Comparison of ENCODE assay signal across 17 mouse cellular contexts in genomic region chr16:90121799-90122198, GRCm38 (mm10). TPM values are rescaled to one million over a fixed set of nuclear protein-coding genes. Genes with fewer than 3 reads are reported as not detected.
DNase-seq lines count a peak whose midpoint lies in the region; ATAC-seq and TF ChIP-seq lines count a peak whose summit lies in the region.
"Had no signal": no experiment of that assay in that cellular context is flagged by ENCODE, and none has a peak within 500 bp of the region (broad histone marks: within the 10 kb centered on the region; RNA-seq: fewer than 3 reads in every experiment).

No protein-coding gene starts in this region.

- no peaks in the 10 kb centered on the region for H3K27me3 ChIP-seq in heart, embryonic 11.5 days (ENCODE audit: control insufficient read depth, insufficient read depth, low read length)
- H3K27me3 ChIP-seq in lung, postnatal 0 days (replicated peaks; ENCODE audit: insufficient read depth, low read length) = no peaks in the 10 kb centered on the region
- H3K27me3 ChIP-seq: embryonic facial prominence, embryonic 15.5 days; limb, embryonic 15.5 days; liver, embryonic 15.5 days; midbrain, embryonic 13.5 days; neural tube, embryonic 12.5 days had no signal

- TF ChIP-seq CTCF in lung, postnatal 0 days (IDR thresholded peaks at IDR 0.05) = no peak

- peaks cover 23% of the 10 kb centered on the region for H3K4me1 ChIP-seq in heart, embryonic 11.5 days (ENCODE audit: control insufficient read depth, insufficient read depth, low read length)
- H3K4me1 ChIP-seq in lung, postnatal 0 days (ENCODE audit: insufficient read depth, low read depth, low read length) = peaks cover 5% of the 10 kb centered on the region; the same call in 1 of the 2 replicates
- H3K4me1 ChIP-seq: midbrain, embryonic 13.5 days; neural tube, embryonic 12.5 days had no signal

- no peaks in the 10 kb centered on the region; the same call in 1 of the 2 replicates for H3K36me3 ChIP-seq in heart, embryonic 11.5 days (ENCODE audit: control insufficient read depth, insufficient read depth, low read length)
- H3K36me3 ChIP-seq in lung, postnatal 0 days (ENCODE audit: insufficient read depth, low read length) = no peaks in the 10 kb centered on the region
- H3K36me3 ChIP-seq: embryonic facial prominence, embryonic 15.5 days; limb, embryonic 15.5 days; liver, embryonic 15.5 days; neural tube, embryonic 12.5 days had no signal

- H3K9me3 ChIP-seq in heart, embryonic 11.5 days (replicated peaks; ENCODE audit: control insufficient read depth, low read length) = peaks cover 4% of the 10 kb centered on the region
- no peaks in the 10 kb centered on the region for H3K9me3 ChIP-seq in lung, postnatal 0 days (ENCODE audit: low read length)
- H3K9me3 ChIP-seq: embryonic facial prominence, embryonic 15.5 days; liver, embryonic 15.5 days had no signal

- intact Hi-C loops in heart, postnatal 25 days (cut with DNase I) = no loop called here
- intact Hi-C loops in heart, postnatal 10 days (cut with DNase I) = no loop called here
- intact Hi-C loops in left cerebral cortex, postnatal 14 days (cut with DNase I) = no loop called here

- whole genome bisulfite sequencing in heart, embryonic 11.5 days (ENCODE audit: insufficient replicate concordance) = 68% methylated on average over 13 of the region's 13 CpGs
- whole genome bisulfite sequencing in lung, postnatal 0 days = 85% methylated on average over 13 of the region's 13 CpGs

- no peak overlapping the region for H3K4me3 ChIP-seq in heart, embryonic 11.5 days (ENCODE audit: low read depth, low read length)
- no peak overlapping the region for H3K4me3 ChIP-seq in lung, postnatal 0 days (ENCODE audit: low read depth, low read length)
- H3K4me3 ChIP-seq: embryonic facial prominence, embryonic 15.5 days; limb, embryonic 15.5 days; liver, embryonic 15.5 days; midbrain, embryonic 13.5 days; neural tube, embryonic 12.5 days had no signal

- peak overlapping the region; percentile 59; the same call in 1 of the 2 replicates for H3K27ac ChIP-seq in heart, embryonic 11.5 days (ENCODE audit: low read depth, low read length)
- no peak overlapping the region for H3K27ac ChIP-seq in lung, postnatal 0 days (ENCODE audit: low read length)
- H3K27ac ChIP-seq: embryonic facial prominence, embryonic 15.5 days; limb, embryonic 15.5 days; liver, embryonic 15.5 days; midbrain, embryonic 13.5 days; neural tube, embryonic 12.5 days had no signal

- no peak for TF ChIP-seq EP300 in lung, postnatal 0 days (IDR thresholded peaks at IDR 0.05)

- peak overlapping the region; percentile 6; the same call in 1 of the 2 replicates for H3K4me2 ChIP-seq in heart, embryonic 11.5 days
- H3K4me2 ChIP-seq in lung, postnatal 0 days (replicated peaks; ENCODE audit: low read depth, low read length) = no peak overlapping the region
- H3K4me2 ChIP-seq: embryonic facial prominence, embryonic 15.5 days; limb, embryonic 15.5 days; liver, embryonic 15.5 days; midbrain, embryonic 13.5 days; neural tube, embryonic 12.5 days had no signal

- peak; percentile 28 to 34 for DNase-seq in heart, adult 18-20 months
- DNase-seq in heart, postnatal 25 days (ENCODE audit: low spot score) = no peak
- DNase-seq in cerebellum, adult 8-10 months = peak; percentile 68
- DNase-seq in heart, postnatal 10 days = peak; percentile 33 to 41
- no peak for DNase-seq in lung, postnatal 0 days (ENCODE audit: low spot score)
- no peak for DNase-seq in layer of hippocampus, adult 11-12 months (ENCODE audit: low spot score)
- DNase-seq in left cerebral cortex, postnatal 14 days (ENCODE audit: low spot score in 2 of 2) = no peak
- DNase-seq: forebrain, postnatal 0 days; kidney, adult 8-10 months; kidney, postnatal 25 days; thymus, postnatal 14 days had no signal

- no peak for ATAC-seq in heart, embryonic 11.5 days (replicated peaks; ENCODE audit: insufficient number of reproducible peaks, low FRiP score, low TSS enrichment)
- no peak for ATAC-seq in lung, postnatal 0 days
- ATAC-seq: forebrain, postnatal 0 days; midbrain, embryonic 13.5 days had no signal

- no peak overlapping the region for H3K9ac ChIP-seq in heart, embryonic 11.5 days (ENCODE audit: low read depth, low read length)
- H3K9ac ChIP-seq in lung, postnatal 0 days (replicated peaks; ENCODE audit: low read depth) = no peak overlapping the region
- H3K9ac ChIP-seq: embryonic facial prominence, embryonic 15.5 days; forebrain, postnatal 0 days; limb, embryonic 15.5 days; liver, embryonic 15.5 days; midbrain, embryonic 13.5 days; neural tube, embryonic 12.5 days had no signal

RNA-seq across cellular contexts. Expression of gene Tiam1, which starts 21.8 kb away (rescaled TPM):
- total RNA-seq in heart, adult 18-20 months (2021) = 1 to 10 TPM; 8.1 to 8.5 TPM
- total RNA-seq in heart, postnatal 25 days (2021) = 1 to 10 TPM; 6.7 to 7.8 TPM
- polyA plus RNA-seq in heart, embryonic 11.5 days (2014; fragmentation: Nextera tagmentation; extraction: Ambion mirVana) = 18.9 and 24.9 TPM in 2 replicates
- total RNA-seq in heart, postnatal 10 days (2021) = 10 to 100 TPM; 11.4 to 12.0 TPM
- 3.7 and 9.3 TPM in 2 replicates for polyA plus RNA-seq in lung, postnatal 0 days (2015; fragmentation: Nextera tagmentation; extraction: Ambion mirVana)
- 100 to 1,000 TPM in 1 of 2 experiments, 10 to 100 TPM in 1; 88.5 to 101 TPM for total RNA-seq in left cerebral cortex, postnatal 14 days (2021)

Comparison
In these comparisons a context has a peak if more than half of its experiments do, and no peak if none do; other contexts are left out.
1. DNase-seq: peak in heart, adult 18-20 months (2 of 2), cerebellum, adult 8-10 months (single experiment) and heart, postnatal 10 days (2 of 2); none in heart, postnatal 25 days (single experiment), lung, postnatal 0 days (single experiment), layer of hippocampus, adult 11-12 months (single experiment) and left cerebral cortex, postnatal 14 days (0 of 2).
2. RNA of gene Tiam1, which starts 21.8 kb away (total RNA-seq): 88.5 to 101 TPM in left cerebral cortex, postnatal 14 days; 11.4 to 12.0 TPM in heart, postnatal 10 days, 8.1 to 8.5 TPM in heart, adult 18-20 months and 6.7 to 7.8 TPM in heart, postnatal 25 days; every median in the first group is over 4 times any median in the second.